Mouse (Mus musculus) embryonic facial prominence, embryonic 12.5 days (tissue): ENCODE measurements around the gene Nacad. TPM values are rescaled to one million over a fixed set of nuclear protein-coding genes. Genes with fewer than 3 reads are reported as not detected.

Source experiments
- ATAC-seq: fragments of 200-750 bp; cut with Nextera tagmentation; 2 replicates; pipeline ENCODE4 v1.8.0; 2017; ENCODE audit not compliant: insufficient number of reproducible peaks, insufficient read depth, low FRiP score, low TSS enrichment
- H3K27ac ChIP-seq: fragments of 300-500 bp; sonication (generic); 2 replicates; pipeline ENCODE4 v1.5.1; 2016; ENCODE audit warnings: mild to moderate bottlenecking
- H3K27me3 ChIP-seq: fragments of 300-500 bp; sonication (generic); 2 replicates; pipeline ENCODE4 v1.6.1; 2016; ENCODE audit warnings: mild to moderate bottlenecking, moderate library complexity
- H3K36me3 ChIP-seq: fragments of 300-500 bp; sonication (generic); 2 replicates; pipeline ENCODE4 v1.6.1; 2016; ENCODE audit warnings: mild to moderate bottlenecking
- H3K4me1 ChIP-seq: fragments of 300-500 bp; sonication (generic); 2 replicates; pipeline ENCODE4 v1.6.1; 2016
- H3K4me2 ChIP-seq: fragments of 300-500 bp; sonication (generic); replicated peaks from 2 replicates; pipeline ENCODE4 v1.6.1; 2016; ENCODE audit warnings: mild to moderate bottlenecking, moderate library complexity
- H3K4me3 ChIP-seq: fragments of 300-500 bp; sonication (generic); 2 replicates; pipeline ENCODE4 v1.5.1; 2016; ENCODE audit warnings: mild to moderate bottlenecking
- H3K9ac ChIP-seq: fragments of 300-500 bp; sonication (generic); 2 replicates; pipeline ENCODE4 v1.6.1; 2016; ENCODE audit warnings: mild to moderate bottlenecking, moderate library complexity
- H3K9me3 ChIP-seq: fragments of 300-500 bp; sonication (generic); 2 replicates; pipeline ENCODE4 v1.6.1; 2016; ENCODE audit warnings: mild to moderate bottlenecking, moderate library complexity
- WGBS: fragments of 180-500 bp; shearing (Covaris S2); methylation state at CpG from one replicate; pipeline ENCODE4 v1.1.7; 2016; 5-methylcytosine and 5-hydroxymethylcytosine counted together
- polyA plus RNA-seq: library from polyadenylated mRNA; unstranded; fragments of >200 nt; fragmentation: Nextera tagmentation; extraction: Ambion mirVana; gene quantifications from 2 replicates; pipeline ENCODE4 v1.2.1, GENCODE M21; 2016

The Nacad gene
- polyA plus RNA-seq, 1 experiment from 2014 or later: 10.0 TPM

DNA sequence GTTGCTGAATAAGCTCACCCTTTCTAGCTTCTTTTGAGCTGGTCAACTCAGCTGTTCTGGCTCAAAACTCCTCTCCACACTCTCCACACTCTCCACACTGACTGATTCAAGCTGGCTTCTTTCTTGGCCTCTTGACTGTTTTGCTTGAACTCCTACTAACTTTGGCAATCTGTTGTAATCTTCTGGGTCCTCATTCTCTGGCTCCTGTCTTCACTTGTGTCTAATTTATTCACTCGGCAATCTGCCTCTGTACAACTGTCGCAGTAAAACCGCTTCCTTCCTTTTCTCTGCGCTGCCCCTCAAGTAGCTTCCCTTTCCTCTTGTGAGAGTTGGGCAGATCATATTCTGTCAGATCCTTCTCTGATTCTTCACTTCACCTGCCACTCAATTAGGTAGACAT, 21.9 kb upstream of the Nacad start:
- Histone ChIP-seq H3K4me2 (no peak overlapping the region), H3K4me1 (peaks cover 25% of the 10 kb centered on the region), H3K36me3 (peaks cover 19% of the 10 kb centered on the region), H3K27ac (no peak overlapping the region), H3K4me3 (no peak overlapping the region), H3K9ac (no peak overlapping the region), H3K9me3 (no peaks in the 10 kb centered on the region), H3K27me3 (no peaks in the 10 kb centered on the region)
- no peak for ATAC-seq
- 91% methylated on average over 4 of the region's 4 CpGs for WGBS

DNA sequence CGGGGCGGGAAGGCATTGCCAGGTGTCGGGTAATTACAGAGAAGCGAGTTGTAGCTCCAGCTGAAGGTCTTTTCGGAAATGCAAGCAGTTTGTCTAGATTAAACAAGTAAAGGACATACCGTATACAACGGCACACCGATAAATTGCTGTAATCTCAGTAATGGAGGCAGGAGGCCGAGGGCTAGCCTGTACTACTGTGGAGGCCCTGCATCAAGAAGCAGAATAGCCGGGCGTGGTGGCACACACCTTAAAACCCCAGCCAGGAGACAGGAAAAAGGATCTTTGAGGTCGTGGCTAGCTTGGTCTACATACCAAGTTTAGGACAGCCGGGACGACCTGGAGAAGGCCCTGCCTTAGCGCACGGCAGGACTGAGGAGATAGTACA, 20.5 kb upstream of the Nacad start:
- Histone ChIP-seq H3K9ac (peak overlapping the region; percentile 79), H3K36me3 (peaks cover 31% of the 10 kb centered on the region), H3K9me3 (no peaks in the 10 kb centered on the region), H3K4me2 (peak overlapping the region; percentile 88), H3K4me3 (peak overlapping the region; percentile 75), H3K4me1 (peaks cover 25% of the 10 kb centered on the region), H3K27me3 (no peaks in the 10 kb centered on the region), H3K27ac (peak overlapping the region; percentile 85)
- WGBS: 11% methylated on average over 16 of the region's 16 CpGs
- peak; percentile 19; the same call in 1 of the 2 replicates for ATAC-seq

DNA sequence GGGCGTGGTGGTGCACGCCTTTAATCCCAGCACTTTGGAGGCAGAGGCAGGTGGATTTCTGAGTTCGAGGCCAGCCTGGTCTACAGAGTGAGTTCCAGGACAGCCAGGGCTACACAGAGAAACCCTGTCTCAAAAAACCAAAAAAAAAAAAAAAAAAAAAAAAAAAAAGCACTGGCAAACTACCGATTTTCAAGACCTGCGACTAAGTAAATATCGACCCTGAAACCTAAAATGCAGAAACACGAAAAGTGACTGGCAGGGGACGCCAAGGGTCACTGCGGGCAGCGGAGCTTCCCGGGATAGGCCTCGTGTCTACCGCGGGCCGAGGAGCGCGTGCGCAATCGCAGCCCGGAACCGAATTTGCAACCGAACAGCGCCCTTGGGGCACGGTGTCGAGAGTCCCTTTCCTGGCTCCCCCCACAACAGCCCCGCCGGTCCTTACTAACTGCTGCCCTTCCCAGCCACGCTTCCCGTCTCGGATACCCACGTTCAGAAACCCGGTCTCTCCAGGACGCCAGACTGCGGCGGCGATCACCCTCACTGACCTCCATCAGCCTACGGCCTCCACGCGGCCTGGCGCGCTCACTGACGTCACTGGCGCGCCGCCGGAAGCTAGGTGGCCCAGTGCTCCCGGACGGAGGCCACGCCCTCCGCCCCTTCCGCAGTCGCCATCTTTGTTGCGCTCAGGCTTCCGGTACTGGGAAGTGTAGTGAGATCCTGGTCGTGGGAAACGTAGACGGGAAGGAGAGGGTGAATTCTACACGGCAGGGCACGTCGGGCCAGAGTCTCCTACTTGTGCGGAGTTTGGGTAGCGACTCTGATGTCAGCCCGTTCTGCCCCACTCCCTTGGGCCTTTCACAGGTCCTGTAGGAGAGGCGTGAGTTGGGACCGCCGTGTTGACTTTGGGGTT, 19.9 kb upstream of the Nacad start, which contains the start of gene Tbrg4:
Tbrg4 (minus strand) TSS at position 590 of the 910 bp plus-strand sequence.
- H3K27me3 ChIP-seq: no peaks in the 10 kb centered on the region
- no peaks in the 10 kb centered on the region for H3K9me3 ChIP-seq
- peak within 1 kb of the TSS; percentile 79 for H3K9ac ChIP-seq
- peak within 1 kb of the TSS; percentile 75 for H3K4me3 ChIP-seq
- peaks cover 38% of the 10 kb centered on the region for H3K36me3 ChIP-seq
- peak within 1 kb of the TSS; percentile 85 for H3K27ac ChIP-seq
- H3K4me2 ChIP-seq: peak within 1 kb of the TSS; percentile 88
- peak; percentile 90 for ATAC-seq
- under 1% methylated on average over 66 of the region's 66 CpGs for WGBS
- peaks cover 25% of the 10 kb centered on the region for H3K4me1 ChIP-seq

DNA sequence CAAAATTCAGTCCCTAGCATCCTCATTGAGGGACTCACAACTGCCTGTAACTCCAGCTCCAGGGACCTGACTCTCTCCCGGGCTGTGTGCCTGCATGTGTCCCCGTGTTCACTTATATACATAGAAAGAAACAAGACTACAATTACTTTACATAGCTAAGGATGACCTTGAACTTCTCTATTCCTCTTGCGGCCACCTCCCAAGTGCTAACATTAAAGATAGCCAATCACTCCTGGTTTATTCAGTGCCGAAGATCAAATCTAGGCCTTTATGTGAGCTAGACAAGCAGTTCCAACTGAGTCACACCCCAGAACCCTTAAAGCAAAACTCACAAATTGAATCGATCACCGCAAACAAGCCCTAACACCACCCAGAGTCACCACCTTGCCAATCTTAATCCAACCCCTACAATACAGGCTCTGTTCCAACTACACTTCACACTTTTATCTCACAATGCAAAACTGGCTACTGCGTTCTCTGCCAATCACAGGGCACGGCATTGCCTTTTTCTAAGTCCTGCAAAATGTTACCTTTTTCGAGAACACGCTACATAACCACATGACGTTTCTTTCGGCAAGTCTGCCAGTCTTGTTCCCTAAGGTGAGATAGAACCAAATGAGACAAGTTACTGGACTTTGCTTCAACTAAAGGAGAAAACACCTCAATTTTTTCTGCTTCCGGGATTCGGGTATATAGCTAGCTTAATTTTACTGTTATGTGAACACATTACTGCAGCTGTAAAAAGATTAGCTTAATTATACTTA, 18.9 kb upstream of the Nacad start:
- Histone ChIP-seq H3K36me3 (peaks cover 47% of the 10 kb centered on the region), H3K27me3 (no peaks in the 10 kb centered on the region), H3K4me1 (peaks cover 25% of the 10 kb centered on the region), H3K9me3 (no peaks in the 10 kb centered on the region), H3K4me2 (peak overlapping the region; percentile 88), H3K27ac (no peak overlapping the region), H3K9ac (peak overlapping the region; percentile 79), H3K4me3 (peak overlapping the region; percentile 75)
- no peak for ATAC-seq
- WGBS: 69% methylated on average over 14 of the region's 14 CpGs

GRCm38 (mm10) chr11:6623704-6624103, 17.9 kb upstream of the Nacad start:
- Histone ChIP-seq H3K4me3 (no peak overlapping the region), H3K4me2 (no peak overlapping the region), H3K36me3 (peaks cover 58% of the 10 kb centered on the region), H3K27me3 (no peaks in the 10 kb centered on the region), H3K9ac (no peak overlapping the region), H3K27ac (no peak overlapping the region), H3K9me3 (no peaks in the 10 kb centered on the region), H3K4me1 (peaks cover 25% of the 10 kb centered on the region)
- 91% methylated on average over 10 of the region's 10 CpGs for WGBS
- no peak for ATAC-seq

GRCm38 (mm10) chr11:6615250-6616205, 9.7 kb upstream of the Nacad start:
- 94% methylated on average over 12 of the region's 12 CpGs for WGBS
- Histone ChIP-seq H3K36me3 (peaks cover 78% of the 10 kb centered on the region), H3K27ac (no peak overlapping the region), H3K27me3 (no peaks in the 10 kb centered on the region), H3K9ac (no peak overlapping the region), H3K4me1 (no peaks in the 10 kb centered on the region), H3K4me3 (no peak overlapping the region), H3K9me3 (no peaks in the 10 kb centered on the region), H3K4me2 (no peak overlapping the region)
- no peak for ATAC-seq

GRCm38 (mm10) chr11:6605021-6605481, 802 bp downstream of the Nacad start:
- 16% methylated on average over 13 of the region's 13 CpGs for WGBS
- H3K36me3 ChIP-seq: 0 out of 2 replicates have a peak, but pooled peaks cover 3% of the 10 kb centered on the region
- no peak for ATAC-seq

GRCm38 (mm10) chr11:6604604-6604936, 1.3 kb downstream of the Nacad start:
- Histone ChIP-seq H3K9ac (no peak overlapping the region), H3K36me3 (0 out of 2 replicates have a peak, but pooled peaks cover 3% of the 10 kb centered on the region), H3K4me3 (peak overlapping the region; percentile 41), H3K9me3 (no peaks in the 10 kb centered on the region), H3K27ac (0 out of 2 replicates have a peak overlapping the region, but pooled peaks have one; percentile 6), H3K4me2 (peak overlapping the region; percentile 67), H3K4me1 (peaks cover 19% of the 10 kb centered on the region), H3K27me3 (peaks cover 39% of the 10 kb centered on the region)
- ATAC-seq: no peak

More at GRCm38 (mm10) chr11:6605021-6605481, 802 bp downstream of the Nacad start:
- H3K9ac ChIP-seq: peak overlapping the region; percentile 38
- H3K4me3 ChIP-seq: peak overlapping the region; percentile 41
- H3K4me2 ChIP-seq: peak overlapping the region; percentile 67
- peaks cover 19% of the 10 kb centered on the region for H3K4me1 ChIP-seq
- H3K9me3 ChIP-seq: no peaks in the 10 kb centered on the region
- peaks cover 39% of the 10 kb centered on the region for H3K27me3 ChIP-seq
- H3K27ac ChIP-seq: 0 out of 2 replicates have a peak overlapping the region, but pooled peaks have one; percentile 6

- peaks cover 22% of the 10 kb centered on the region for H3K4me1 ChIP-seq
- no peak overlapping the region for H3K27ac ChIP-seq
- 0 out of 2 replicates have a peak overlapping the region, but pooled peaks have one; percentile 15 for H3K9ac ChIP-seq
- 0 out of 2 replicates have a peak, but pooled peaks have one; percentile 29 for ATAC-seq
- 0 out of 2 replicates have a peak, but pooled peaks cover 3% of the 10 kb centered on the region for H3K36me3 ChIP-seq
- WGBS: 15% methylated on average over 12 of the region's 12 CpGs
- peaks cover 39% of the 10 kb centered on the region for H3K27me3 ChIP-seq
- no peaks in the 10 kb centered on the region for H3K9me3 ChIP-seq
- peak overlapping the region; percentile 41; the same call in 1 of the 2 replicates for H3K4me3 ChIP-seq
- H3K4me2 ChIP-seq: peak overlapping the region; percentile 67
Measured at GRCm38 (mm10) chr11:6603887-6604603, 1.8 kb downstream of the Nacad start.

DNA sequence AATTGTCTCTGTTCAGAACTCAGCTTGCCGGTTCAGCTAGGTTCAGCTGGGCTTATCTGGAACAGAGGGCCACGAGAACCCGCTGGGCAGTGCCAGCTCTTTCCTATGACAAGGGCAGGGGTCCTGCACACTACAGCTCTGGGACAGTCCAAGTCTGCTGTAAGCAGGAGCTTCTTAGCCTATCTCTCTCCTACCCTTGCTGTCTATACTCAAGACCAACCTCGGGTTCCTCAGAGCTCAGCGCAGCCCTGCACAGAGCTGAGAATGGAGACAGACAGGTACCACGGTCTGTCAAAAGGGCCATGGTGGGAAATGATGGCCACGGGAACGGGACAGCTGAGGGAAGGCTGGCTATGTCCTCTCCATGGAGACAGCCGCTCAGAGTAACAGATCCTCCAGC, 2.6 kb downstream of the Nacad start:
- Histone ChIP-seq H3K36me3 (peaks cover 4% of the 10 kb centered on the region; the same call in 1 of the 2 replicates), H3K27ac (no peak overlapping the region), H3K4me1 (peaks cover 30% of the 10 kb centered on the region), H3K4me2 (peak overlapping the region; percentile 67; the same call in 1 of the 2 replicates), H3K4me3 (no peak overlapping the region), H3K9ac (no peak overlapping the region), H3K9me3 (no peaks in the 10 kb centered on the region), H3K27me3 (peaks cover 39% of the 10 kb centered on the region)
- no peak for ATAC-seq
- WGBS: 81% methylated on average over 9 of the region's 9 CpGs
